Mouse (Mus musculus): ENCODE measurements around the gene Ssh1.

Gene Ssh1

DNA sequence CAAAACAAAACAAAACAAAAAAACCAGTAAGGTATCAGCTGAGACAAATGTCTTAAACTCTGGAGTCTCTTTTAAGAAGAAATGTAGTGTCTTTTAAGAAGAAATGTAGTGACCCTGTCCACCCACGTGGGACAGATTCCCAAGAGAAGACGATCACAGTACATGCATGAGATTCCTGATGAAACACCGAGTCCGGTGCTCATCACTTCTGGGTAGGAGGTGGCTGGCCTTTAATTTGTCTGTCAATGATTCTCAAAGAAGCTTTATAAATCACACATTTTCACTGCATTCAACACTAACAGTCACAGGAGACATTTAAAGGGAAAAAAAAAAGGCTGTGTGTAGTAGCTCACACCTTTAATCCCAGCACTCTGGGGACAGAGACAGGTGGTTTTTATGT lies 103.8 kb downstream of the Ssh1 start:
- DNase-seq (ENCODE audit: low spot score in 2 of 2) = no peak

GRCm38 (mm10) chr5:113889181-113889906 lies 104.3 kb downstream of the Ssh1 start:
- no peak for DNase-seq (ENCODE audit: low spot score in 2 of 2)

DNA sequence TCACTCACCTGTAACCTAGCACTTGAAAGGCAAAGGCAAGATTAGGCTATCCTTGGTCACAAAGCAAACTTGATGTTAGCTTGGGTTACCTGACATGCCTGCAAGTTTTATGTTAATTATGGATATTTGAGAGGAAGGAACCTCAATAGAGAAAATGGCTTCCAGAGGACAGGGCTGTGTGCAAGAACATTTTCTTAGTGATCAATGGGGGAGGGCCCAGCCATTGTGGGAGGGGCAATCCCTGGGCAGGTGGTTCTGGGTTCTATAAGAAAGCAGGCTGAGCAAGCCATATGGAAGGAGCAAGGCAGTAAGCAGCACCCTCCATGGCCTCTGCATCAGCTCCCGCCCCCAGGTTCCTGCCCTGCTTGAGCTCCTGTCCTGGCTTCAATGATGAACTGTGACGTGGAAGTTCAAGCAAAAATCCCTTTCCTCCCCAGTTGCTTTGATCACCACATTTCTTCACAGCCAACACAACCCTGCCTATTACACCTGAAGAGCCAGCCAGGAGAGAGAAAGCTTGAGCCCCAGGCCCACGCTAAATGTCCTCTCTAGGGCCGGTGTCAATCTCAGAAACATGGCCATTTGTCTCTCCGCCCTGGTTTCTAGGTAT lies 105.4 kb downstream of the Ssh1 start:
- no peak for DNase-seq (ENCODE audit: low spot score in 2 of 2)

GRCm38 (mm10) chr5:113887132-113887531 lies 106.6 kb downstream of the Ssh1 start:
- DNase-seq (ENCODE audit: low spot score in 2 of 2) = no peak

All from left cerebral cortex, adult 9 months (tissue).